Mouse (Mus musculus) forebrain, embryonic 14.5 days (tissue): Measurements from ENCODE around the gene Npc2. TPM values are rescaled to one million over a fixed set of nuclear protein-coding genes. Genes with fewer than 3 reads are reported as not detected.

Experiments used
- ATAC-seq: fragments of 200-750 bp; cut with Nextera tagmentation; 2 replicates; pipeline ENCODE4 v1.8.0; 2017; ENCODE audit warnings: mild to moderate bottlenecking, moderate library complexity
- DNase-seq: peaks from one replicate; pipeline ENCODE4 v3.0.0-alpha.2; 2015; ENCODE audit warnings: low spot score
- H3K27ac ChIP-seq: fragments of 300-500 bp; sonication (generic); 2 replicates; pipeline ENCODE4 v1.5.1; 2014; ENCODE audit warnings: low read depth, mild to moderate bottlenecking, control low read depth, low read length, moderate library complexity
- H3K27me3 ChIP-seq: fragments of 300-500 bp; sonication (generic); replicated peaks from 2 replicates; pipeline ENCODE4 v1.6.1; 2014; ENCODE audit warnings: low read length, control low read depth, mixed read lengths; ENCODE audit not compliant: control insufficient read depth, insufficient read depth
- H3K36me3 ChIP-seq: fragments of 300-500 bp; sonication (generic); 2 replicates; pipeline ENCODE4 v1.6.1; 2014; ENCODE audit warnings: low read length, control low read depth; ENCODE audit not compliant: control insufficient read depth, insufficient read depth
- H3K4me1 ChIP-seq: fragments of 300-500 bp; sonication (generic); 2 replicates; pipeline ENCODE4 v1.6.1; 2014; ENCODE audit warnings: antibody characterized with exemption, low read length, control low read depth; ENCODE audit not compliant: control insufficient read depth, insufficient read depth
- H3K4me2 ChIP-seq: fragments of 300-500 bp; sonication (generic); 2 replicates; pipeline ENCODE4 v1.6.1; 2014; ENCODE audit warnings: mild to moderate bottlenecking, control low read depth, low read length
- H3K4me3 ChIP-seq: fragments of 300-500 bp; sonication (generic); 2 replicates; pipeline ENCODE4 v1.5.1; 2014; ENCODE audit warnings: low read depth, low read length, control low read depth
- H3K9ac ChIP-seq: fragments of 300-500 bp; sonication (generic); 2 replicates; pipeline ENCODE4 v1.6.1; 2014; ENCODE audit warnings: mild to moderate bottlenecking, low read length, control low read depth, moderate library complexity
- H3K9me3 ChIP-seq: fragments of 300-500 bp; sonication (generic); replicated peaks from 2 replicates; pipeline ENCODE4 v1.6.1; 2016; ENCODE audit warnings: low read length, control low read depth, mixed read lengths; ENCODE audit not compliant: control insufficient read depth
- WGBS: fragments of 180-500 bp; shearing (Covaris S2); extraction: QIAGEN DNeasy Blood & Tissue Kit; methylation state at CpG from one replicate; pipeline ENCODE4 v1.1.7; 2014; 5-methylcytosine and 5-hydroxymethylcytosine counted together
- polyA plus RNA-seq: library from polyadenylated mRNA; unstranded; fragments of >200 nt; fragmentation: Nextera tagmentation; extraction: Ambion mirVana; gene quantifications from 2 replicates; pipeline ENCODE4 v1.2.1, GENCODE M21; 2014

Gene Npc2
- polyA plus RNA-seq, 1 experiment from 2014 or later = 72.5 TPM

- Histone ChIP-seq H3K27ac (no peak overlapping the region), H3K9ac (no peak overlapping the region), H3K4me2 (no peak overlapping the region), H3K27me3 (no peaks in the 10 kb centered on the region), H3K4me3 (no peak overlapping the region), H3K9me3 (no peaks in the 10 kb centered on the region), H3K4me1 (peaks cover 15% of the 10 kb centered on the region), H3K36me3 (peaks cover 40% of the 10 kb centered on the region)
- DNase-seq (peak; percentile 75), ATAC-seq (peak; percentile 37; the same call in 1 of the 2 replicates)
- WGBS = 18% methylated on average over 16 of the region's 16 CpGs
Measured at GRCm38 (mm10) chr12:84755008-84755695, 17.8 kb downstream of the Npc2 start.

- Histone ChIP-seq H3K9ac (peak overlapping the region; percentile 3; the same call in 1 of the 2 replicates), H3K9me3 (no peaks in the 10 kb centered on the region), H3K4me3 (no peak overlapping the region), H3K36me3 (peaks cover 18% of the 10 kb centered on the region), H3K27ac (peak overlapping the region; percentile 63; the same call in 1 of the 2 replicates), H3K27me3 (no peaks in the 10 kb centered on the region), H3K4me1 (peaks cover 15% of the 10 kb centered on the region), H3K4me2 (no peak overlapping the region)
- ATAC-seq (peak; percentile 74), DNase-seq (peak; percentile 84)
- 31% methylated on average over 14 of the region's 14 CpGs for WGBS
Measured at GRCm38 (mm10) chr12:84752131-84752977, 20.6 kb downstream of the Npc2 start.

GRCm38 (mm10) chr12:84750661-84751060, 22.3 kb downstream of the Npc2 start:
- Histone ChIP-seq H3K9me3 (no peaks in the 10 kb centered on the region), H3K27me3 (no peaks in the 10 kb centered on the region), H3K36me3 (peaks cover 1% of the 10 kb centered on the region; the same call in 1 of the 2 replicates), H3K9ac (no peak overlapping the region), H3K4me1 (peaks cover 15% of the 10 kb centered on the region), H3K4me2 (no peak overlapping the region), H3K27ac (no peak overlapping the region), H3K4me3 (no peak overlapping the region)
- DNase-seq (no peak), ATAC-seq (no peak)
- WGBS = 85% methylated on average over 14 of the region's 14 CpGs

GRCm38 (mm10) chr12:84748134-84748533, 24.8 kb downstream of the Npc2 start:
- ATAC-seq (no peak), DNase-seq (no peak)
- H3K9ac ChIP-seq = no peak overlapping the region
- H3K4me3 ChIP-seq = no peak overlapping the region
- no peaks in the 10 kb centered on the region for H3K36me3 ChIP-seq
- 81% methylated on average over 3 of the region's 3 CpGs for WGBS
- H3K27ac ChIP-seq = no peak overlapping the region
- H3K4me2 ChIP-seq = no peak overlapping the region
- peaks cover 15% of the 10 kb centered on the region for H3K4me1 ChIP-seq
- no peaks in the 10 kb centered on the region for H3K9me3 ChIP-seq
- no peaks in the 10 kb centered on the region for H3K27me3 ChIP-seq

GRCm38 (mm10) chr12:84745700-84746099, 27.3 kb downstream of the Npc2 start:
- no peaks in the 10 kb centered on the region for H3K27me3 ChIP-seq
- H3K4me2 ChIP-seq = no peak overlapping the region
- H3K9ac ChIP-seq = no peak overlapping the region
- ATAC-seq = no peak
- no peaks in the 10 kb centered on the region for H3K9me3 ChIP-seq
- WGBS = 67% methylated on average over 4 of the region's 4 CpGs
- no peak overlapping the region for H3K27ac ChIP-seq
- no peak for DNase-seq
- no peak overlapping the region for H3K4me3 ChIP-seq
- H3K36me3 ChIP-seq = no peaks in the 10 kb centered on the region
- no peaks in the 10 kb centered on the region for H3K4me1 ChIP-seq

- Histone ChIP-seq H3K4me1 (no peaks in the 10 kb centered on the region), H3K27me3 (no peaks in the 10 kb centered on the region), H3K36me3 (no peaks in the 10 kb centered on the region), H3K27ac (no peak overlapping the region), H3K4me3 (no peak overlapping the region), H3K4me2 (no peak overlapping the region), H3K9me3 (no peaks in the 10 kb centered on the region), H3K9ac (no peak overlapping the region)
- WGBS = 86% methylated on average over 10 of the region's 10 CpGs
- DNase-seq = no peak
- no peak for ATAC-seq
Measured at GRCm38 (mm10) chr12:84743496-84743895, 29.5 kb downstream of the Npc2 start.

GRCm38 (mm10) chr12:84733366-84733765, 39.6 kb downstream of the Npc2 start:
- H3K4me2 ChIP-seq = no peak overlapping the region
- DNase-seq = no peak
- no peaks in the 10 kb centered on the region for H3K36me3 ChIP-seq
- WGBS = 80% methylated on average over 13 of the region's 13 CpGs
- H3K4me3 ChIP-seq = no peak overlapping the region
- no peaks in the 10 kb centered on the region for H3K4me1 ChIP-seq
- no peak overlapping the region for H3K9ac ChIP-seq
- H3K9me3 ChIP-seq = no peaks in the 10 kb centered on the region
- H3K27ac ChIP-seq = no peak overlapping the region
- no peaks in the 10 kb centered on the region for H3K27me3 ChIP-seq
- ATAC-seq = no peak

GRCm38 (mm10) chr12:84728421-84728820, 44.5 kb downstream of the Npc2 start:
- no peak overlapping the region for H3K27ac ChIP-seq
- H3K9ac ChIP-seq = no peak overlapping the region
- H3K4me1 ChIP-seq = no peaks in the 10 kb centered on the region
- no peaks in the 10 kb centered on the region for H3K27me3 ChIP-seq
- no peak for DNase-seq
- H3K36me3 ChIP-seq = no peaks in the 10 kb centered on the region
- WGBS = 92% methylated on average over 10 of the region's 10 CpGs
- no peak overlapping the region for H3K4me2 ChIP-seq
- H3K4me3 ChIP-seq = no peak overlapping the region
- ATAC-seq = no peak
- no peaks in the 10 kb centered on the region for H3K9me3 ChIP-seq

GRCm38 (mm10) chr12:84727434-84727833, 45.5 kb downstream of the Npc2 start:
- WGBS = 81% methylated on average over 5 of the region's 5 CpGs
- Histone ChIP-seq H3K4me2 (no peak overlapping the region), H3K9me3 (no peaks in the 10 kb centered on the region), H3K36me3 (no peaks in the 10 kb centered on the region), H3K4me3 (no peak overlapping the region), H3K9ac (no peak overlapping the region), H3K4me1 (no peaks in the 10 kb centered on the region), H3K27ac (no peak overlapping the region), H3K27me3 (no peaks in the 10 kb centered on the region)
- DNase-seq (no peak), ATAC-seq (no peak)
